In the genomic region with DNA sequence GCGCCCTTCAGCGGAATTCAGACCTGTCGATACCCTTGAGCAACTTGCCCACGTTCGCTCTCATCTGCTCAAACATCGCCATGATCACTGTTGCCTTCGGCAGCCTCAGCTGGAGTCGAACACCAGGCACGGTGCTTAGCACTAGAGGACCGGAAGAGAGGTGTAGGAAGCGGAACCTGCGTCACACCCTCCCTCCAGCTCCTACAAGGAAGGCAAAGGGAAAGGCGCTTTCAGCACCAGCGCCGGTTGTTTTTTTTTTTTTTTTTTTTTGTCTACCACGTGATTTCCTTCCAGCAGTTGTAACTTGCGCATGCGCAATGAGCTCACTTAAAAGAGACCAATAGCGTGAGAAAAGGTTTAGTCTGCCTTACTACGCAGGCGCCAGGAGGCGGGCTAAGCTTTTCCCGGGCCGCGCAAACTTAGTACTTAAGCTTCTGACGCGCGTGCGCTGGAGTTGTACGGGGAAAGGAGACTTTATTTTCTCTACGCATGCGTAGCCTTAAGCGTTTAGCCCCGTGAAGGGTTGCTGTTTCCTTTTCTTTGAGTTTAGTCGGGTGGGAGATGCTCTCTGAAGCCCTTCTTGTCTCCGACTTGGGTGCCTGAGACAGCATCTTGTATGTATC, we compare ENCODE assay signal across 1 mouse cellular context.
TF ChIP-seq lines count a peak whose summit lies in the region.

Gene Eif3k (minus strand): TSS at position 214 of the 623 bp plus-strand sequence.
Gene Map4k1 (plus strand): TSS at position 400 of the 623 bp plus-strand sequence.

TF ChIP-seq in MEL, 35 proteins besides CTCF, POLR2A, EP300 and RAD21 (continued from another document):
- TF ChIP-seq MEF2A (IDR thresholded peaks at IDR 0.05; ENCODE audit: extremely low read depth, insufficient replicate concordance, low read depth, low read length, poor library complexity, severe bottlenecking) (no peak), USF2 (IDR thresholded peaks at IDR 0.05; ENCODE audit: borderline replicate concordance in 1 of 2, insufficient read depth in 1 of 2, low read depth in 1 of 2, low read length in 2 of 2) (peak; percentile 40 to 85; a peak in 3 of 4 replicates), CHD1 (IDR thresholded peaks at IDR 0.05; ENCODE audit: low read depth, low read length) (no peak), ZC3H11A (IDR thresholded peaks at IDR 0.05; ENCODE audit: low read depth, low read length) (no peak), TAL1 (IDR thresholded peaks at IDR 0.05; ENCODE audit: low read length) (no peak), TCF12 (IDR thresholded peaks at IDR 0.05; ENCODE audit: low read depth, low read length) (peak; percentile 45), GATA1 (IDR thresholded peaks at IDR 0.05; ENCODE audit: low read depth, low read length) (no peak), UBTF (IDR thresholded peaks at IDR 0.05; ENCODE audit: borderline replicate concordance, insufficient read depth, low read depth, low read length) (no peak), KAT2A (conservative IDR thresholded peaks at IDR 0.05; ENCODE audit: low read depth, low read length) (no peak; the same call in 1 of the 2 replicates), MAFK (IDR thresholded peaks at IDR 0.05; ENCODE audit: borderline replicate concordance, low read depth, low read length) (no peak), USF1 (IDR thresholded peaks at IDR 0.05; ENCODE audit: low read depth, low read length) (peak; percentile 99), ZNF384 (IDR thresholded peaks at IDR 0.05; ENCODE audit: low read depth, low read length) (peak; percentile 100), NRF1 (IDR thresholded peaks at IDR 0.05; ENCODE audit: insufficient read depth, low read depth, low read length, poor library complexity, severe bottlenecking) (peak; percentile 96; the same call in 1 of the 2 replicates), CHD2 (IDR thresholded peaks at IDR 0.05; ENCODE audit: low read length) (no peak), E2F4 (IDR thresholded peaks at IDR 0.05; ENCODE audit: borderline replicate concordance, low read depth, low read length) (peak; percentile 97), BHLHE40 (IDR thresholded peaks at IDR 0.05; ENCODE audit: borderline replicate concordance, low read depth, low read length) (no peak), SIN3A (IDR thresholded peaks at IDR 0.05; ENCODE audit: low read length) (peak; percentile 96), POLR2AphosphoS5 (IDR thresholded peaks at IDR 0.05; ENCODE audit: borderline replicate concordance, low read depth, low read length) (no peak), TBP (IDR thresholded peaks at IDR 0.05; ENCODE audit: low read depth, low read length) (peak; percentile 83)
